Mouse (Mus musculus): Measurements from ENCODE around the gene Trit1. TPM values are rescaled to one million over a fixed set of nuclear protein-coding genes. Genes with fewer than 3 reads are reported as not detected.
"Not testable (repeated sequence)": the region's sequence is repeated elsewhere in the genome, so short reads cannot be mapped to it uniquely, and the experiment has no call there.

The Trit1 gene
- polyA plus RNA-seq, 1 experiment, result 11.2 TPM

- TF ChIP-seq POLR2A (IDR thresholded peaks at IDR 0.05; ENCODE audit: low read depth, low read length), result no peak
- TF ChIP-seq CTCF (IDR thresholded peaks at IDR 0.05; ENCODE audit: borderline replicate concordance, insufficient read depth, low read length), result no peak
- no peak overlapping the region for H3K27ac ChIP-seq (ENCODE audit: insufficient read depth, low read length)
- no peaks in the 10 kb centered on the region for H3K4me1 ChIP-seq (ENCODE audit: control insufficient read depth, insufficient read depth, low read length)
- H3K4me3 ChIP-seq (ENCODE audit: insufficient read depth, low read length), result peak overlapping the region; percentile 56
Measured at GRCm38 (mm10) chr4:122996221-122996617, 20.2 kb upstream of the Trit1 start.

- Histone ChIP-seq H3K4me3 (ENCODE audit: insufficient read depth, low read length) (peak overlapping the region; percentile 56), H3K27ac (ENCODE audit: insufficient read depth, low read length) (no peak overlapping the region), H3K4me1 (ENCODE audit: control insufficient read depth, insufficient read depth, low read length) (no peaks in the 10 kb centered on the region)
- TF ChIP-seq POLR2A (IDR thresholded peaks at IDR 0.05; ENCODE audit: low read depth, low read length), result no peak
- TF ChIP-seq CTCF (IDR thresholded peaks at IDR 0.05; ENCODE audit: borderline replicate concordance, insufficient read depth, low read length), result no peak
Measured at GRCm38 (mm10) chr4:122996618-122997381, 19.6 kb upstream of the Trit1 start.

GRCm38 (mm10) chr4:122998537-122999262 is 17.7 kb upstream of the Trit1 start:
- H3K4me1 ChIP-seq (ENCODE audit: control insufficient read depth, insufficient read depth, low read length), result no peaks in the 10 kb centered on the region
- no peak overlapping the region for H3K27ac ChIP-seq (ENCODE audit: insufficient read depth, low read length)
- TF ChIP-seq POLR2A (IDR thresholded peaks at IDR 0.05; ENCODE audit: low read depth, low read length), result no peak
- no peak for TF ChIP-seq CTCF (IDR thresholded peaks at IDR 0.05; ENCODE audit: borderline replicate concordance, insufficient read depth, low read length)
- no peak overlapping the region for H3K4me3 ChIP-seq (ENCODE audit: insufficient read depth, low read length)

- TF ChIP-seq CTCF (IDR thresholded peaks at IDR 0.05; ENCODE audit: borderline replicate concordance, insufficient read depth, low read length) (no peak), POLR2A (IDR thresholded peaks at IDR 0.05; ENCODE audit: low read depth, low read length) (no peak)
- H3K4me3 ChIP-seq (ENCODE audit: insufficient read depth, low read length), result no peak overlapping the region
- H3K4me1 ChIP-seq (ENCODE audit: control insufficient read depth, insufficient read depth, low read length), result no peaks in the 10 kb centered on the region
- H3K27ac ChIP-seq (ENCODE audit: insufficient read depth, low read length), result no peak overlapping the region
Measured at GRCm38 (mm10) chr4:122999263-122999691, 17.1 kb upstream of the Trit1 start.

GRCm38 (mm10) chr4:123000130-123000529 is 16.3 kb upstream of the Trit1 start:
- TF ChIP-seq POLR2A (IDR thresholded peaks at IDR 0.05; ENCODE audit: low read depth, low read length) (no peak), CTCF (IDR thresholded peaks at IDR 0.05; ENCODE audit: borderline replicate concordance, insufficient read depth, low read length) (no peak)
- Histone ChIP-seq H3K4me3 (ENCODE audit: insufficient read depth, low read length) (no peak overlapping the region), H3K27ac (ENCODE audit: insufficient read depth, low read length) (no peak overlapping the region), H3K4me1 (ENCODE audit: control insufficient read depth, insufficient read depth, low read length) (0 out of 2 replicates have a peak, but pooled peaks cover 4% of the 10 kb centered on the region)

GRCm38 (mm10) chr4:123000617-123001342 is 15.6 kb upstream of the Trit1 start:
- no peak for TF ChIP-seq POLR2A (IDR thresholded peaks at IDR 0.05; ENCODE audit: low read depth, low read length)
- no peak for TF ChIP-seq CTCF (IDR thresholded peaks at IDR 0.05; ENCODE audit: borderline replicate concordance, insufficient read depth, low read length)
- Histone ChIP-seq H3K27ac (ENCODE audit: insufficient read depth, low read length) (no peak overlapping the region), H3K4me1 (ENCODE audit: control insufficient read depth, insufficient read depth, low read length) (peaks cover 8% of the 10 kb centered on the region), H3K4me3 (ENCODE audit: insufficient read depth, low read length) (no peak overlapping the region)

GRCm38 (mm10) chr4:123005054-123005966 is 11.1 kb upstream of the Trit1 start:
- TF ChIP-seq POLR2A (IDR thresholded peaks at IDR 0.05; ENCODE audit: low read depth, low read length), result no peak
- TF ChIP-seq CTCF (IDR thresholded peaks at IDR 0.05; ENCODE audit: borderline replicate concordance, insufficient read depth, low read length), result no peak
- H3K27ac ChIP-seq (ENCODE audit: insufficient read depth, low read length), result no peak overlapping the region
- no peak overlapping the region for H3K4me3 ChIP-seq (ENCODE audit: insufficient read depth, low read length)
- H3K4me1 ChIP-seq (ENCODE audit: control insufficient read depth, insufficient read depth, low read length), result peaks cover 8% of the 10 kb centered on the region

- H3K27ac ChIP-seq (ENCODE audit: insufficient read depth, low read length); H3K4me1 ChIP-seq (ENCODE audit: control insufficient read depth, insufficient read depth, low read length); H3K4me3 ChIP-seq (ENCODE audit: insufficient read depth, low read length): not testable (repeated sequence)
Measured at GRCm38 (mm10) chr4:123012501-123012900, 3.9 kb upstream of the Trit1 start.

- H3K27ac ChIP-seq (ENCODE audit: insufficient read depth, low read length), result no peak overlapping the region
- TF ChIP-seq CTCF (IDR thresholded peaks at IDR 0.05; ENCODE audit: borderline replicate concordance, insufficient read depth, low read length) (no peak), POLR2A (IDR thresholded peaks at IDR 0.05; ENCODE audit: low read depth, low read length) (no peak)
- no peak overlapping the region for H3K4me3 ChIP-seq (ENCODE audit: insufficient read depth, low read length)
- H3K4me1 ChIP-seq (ENCODE audit: control insufficient read depth, insufficient read depth, low read length), result no peaks in the 10 kb centered on the region
Measured at GRCm38 (mm10) chr4:123013346-123013945, 3.0 kb upstream of the Trit1 start.

Measured in embryonic fibroblast, embryonic 13.5 days (primary cell).